Mouse (Mus musculus) embryonic fibroblast, embryonic 13.5 days (primary cell): ENCODE data around the gene Nat8l.
"Not testable (repeated sequence)": the region's sequence is repeated elsewhere in the genome, so short reads cannot be mapped to it uniquely, and the experiment has no call there.

Source experiments
- CTCF ChIP-seq: IDR thresholded peaks from 2 replicates; pipeline ENCODE4 v1.5.1; 2011; ENCODE audit warnings: mild to moderate bottlenecking, control low read depth, low read length, moderate library complexity, borderline replicate concordance; ENCODE audit not compliant: insufficient read depth
- POLR2A ChIP-seq: IDR thresholded peaks from 2 replicates; pipeline ENCODE4 v1.6.1; 2011; ENCODE audit warnings: low read depth, mild to moderate bottlenecking, control low read depth, low read length, moderate library complexity

DNA sequence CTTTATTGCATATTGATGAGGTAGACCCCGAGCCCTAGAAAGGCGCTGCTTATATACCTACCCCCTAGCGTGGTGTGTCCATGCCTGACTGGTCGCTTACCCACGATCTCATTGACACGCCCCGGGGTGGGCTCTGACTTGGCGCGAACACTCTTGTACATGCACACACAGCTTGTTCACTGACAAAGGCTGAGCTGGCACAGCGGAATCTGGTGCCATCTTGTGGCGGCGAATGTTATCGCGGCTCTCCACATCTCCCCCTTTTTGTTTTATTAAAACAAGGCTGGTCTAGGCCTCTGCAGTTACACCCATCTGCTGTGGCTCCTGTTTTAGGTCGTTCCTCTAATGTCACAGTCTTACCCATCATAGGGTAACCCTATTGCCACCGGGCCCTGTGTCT lies 48.7 kb upstream of the Nat8l start:
- not testable (repeated sequence) for TF ChIP-seq POLR2A, CTCF
